Mouse (Mus musculus): ENCODE results near the gene Alkbh1.
"Not testable (repeated sequence)": the region's sequence is repeated elsewhere in the genome, so short reads cannot be mapped to it uniquely, and the experiment has no call there.

The Alkbh1 gene

DNA sequence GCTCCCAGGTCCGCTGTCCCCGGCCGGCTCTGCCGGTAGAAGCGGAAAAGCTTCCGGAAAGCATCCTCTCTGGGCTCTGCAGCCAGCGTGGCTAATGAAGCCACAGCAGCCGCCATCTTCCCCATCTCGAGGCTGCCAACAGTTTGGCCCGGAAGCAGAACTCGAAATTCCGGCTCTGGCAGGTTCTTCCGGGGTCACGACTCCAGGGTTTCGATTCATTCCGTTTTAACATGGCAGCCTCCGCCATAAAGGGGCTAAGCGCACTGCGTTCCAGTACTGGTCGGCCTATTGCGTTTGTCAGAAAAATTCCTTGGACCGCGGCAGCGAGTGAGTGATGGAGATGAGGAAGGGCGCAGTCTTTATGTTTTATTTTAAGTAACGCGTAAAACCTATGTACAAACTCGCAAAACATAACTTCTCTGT is at the start of gene Alkbh1, which contains the start of gene Slirp:
TSS of gene Alkbh1 (minus strand) at position 318 of the 423 bp plus-strand sequence.
TSS of gene Slirp (plus strand) at position 197 of the 423 bp plus-strand sequence.
- peak; percentile 91 to 95 for DNase-seq (ENCODE audit: low spot score in 2 of 2)

DNA sequence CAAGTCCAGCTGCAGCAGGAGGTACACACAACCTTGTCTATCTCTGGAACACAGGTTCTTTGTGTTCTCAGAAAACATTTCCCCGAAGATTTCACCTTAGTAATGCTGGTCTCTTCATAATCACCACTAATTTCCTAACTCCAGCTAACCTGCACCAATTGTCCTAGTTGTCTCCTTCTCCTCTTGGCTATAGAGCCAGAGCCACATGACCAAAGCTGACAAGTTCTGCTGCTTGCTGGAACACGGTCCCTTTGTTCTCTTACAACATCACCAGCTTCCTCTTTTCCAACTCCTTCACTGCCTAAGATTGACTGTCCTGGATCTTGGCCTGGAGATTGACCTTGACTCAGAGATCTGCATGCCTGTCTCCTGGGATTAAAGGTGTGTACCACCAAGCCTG is 44.9 kb upstream of the Alkbh1 start:
- DNase-seq (ENCODE audit: low spot score in 2 of 2), result not testable (repeated sequence)

DNA sequence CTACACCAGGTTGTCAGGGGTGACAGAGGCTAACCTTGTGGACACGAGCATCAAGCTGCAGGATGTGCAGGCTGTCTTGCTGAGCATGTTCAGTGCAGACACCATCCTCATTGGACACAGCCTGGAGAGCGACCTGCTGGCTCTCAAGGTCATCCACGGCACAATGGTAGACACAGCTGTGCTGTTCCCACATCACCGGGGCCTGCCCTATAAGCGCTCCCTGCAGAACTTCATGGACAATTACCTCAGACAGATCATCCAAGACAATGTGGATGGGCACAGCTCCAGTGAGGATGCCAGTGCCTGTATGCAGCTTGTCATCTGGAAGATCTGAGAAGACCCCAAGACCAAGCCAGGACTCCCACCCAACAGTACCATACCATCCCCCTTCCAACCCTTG is 38.7 kb upstream of the Alkbh1 start:
- DNase-seq (ENCODE audit: low spot score in 2 of 2), result not testable (repeated sequence)

DNA sequence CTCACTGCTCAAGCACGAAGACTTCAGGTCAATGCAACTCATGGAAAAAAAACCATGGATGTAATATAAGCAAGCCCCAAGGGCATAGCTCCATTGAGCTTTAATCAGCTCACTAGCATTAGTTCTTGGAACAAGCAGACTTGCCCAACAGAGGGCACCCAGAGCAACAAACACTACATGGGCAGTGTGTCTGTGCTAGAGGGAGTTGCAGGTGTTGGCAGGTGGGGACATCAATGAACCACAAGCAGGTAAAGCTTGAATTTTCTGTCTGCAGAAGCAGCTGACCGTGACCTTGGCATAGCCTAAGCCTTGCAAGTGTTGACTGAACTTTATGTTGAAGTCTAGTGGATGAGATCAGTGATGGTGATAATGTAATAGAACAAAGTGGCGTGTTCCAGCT is 30.9 kb upstream of the Alkbh1 start:
- no peak for DNase-seq (ENCODE audit: low spot score in 2 of 2)

- peak; percentile 93 to 97 for DNase-seq (ENCODE audit: low spot score in 2 of 2)
These were observed 28.4 kb upstream of the Alkbh1 start, which contains the start of gene Snw1 for GRCm38 (mm10) chr12:87471964-87472786. Snw1 (minus strand) TSS chr12:87472274.

DNA sequence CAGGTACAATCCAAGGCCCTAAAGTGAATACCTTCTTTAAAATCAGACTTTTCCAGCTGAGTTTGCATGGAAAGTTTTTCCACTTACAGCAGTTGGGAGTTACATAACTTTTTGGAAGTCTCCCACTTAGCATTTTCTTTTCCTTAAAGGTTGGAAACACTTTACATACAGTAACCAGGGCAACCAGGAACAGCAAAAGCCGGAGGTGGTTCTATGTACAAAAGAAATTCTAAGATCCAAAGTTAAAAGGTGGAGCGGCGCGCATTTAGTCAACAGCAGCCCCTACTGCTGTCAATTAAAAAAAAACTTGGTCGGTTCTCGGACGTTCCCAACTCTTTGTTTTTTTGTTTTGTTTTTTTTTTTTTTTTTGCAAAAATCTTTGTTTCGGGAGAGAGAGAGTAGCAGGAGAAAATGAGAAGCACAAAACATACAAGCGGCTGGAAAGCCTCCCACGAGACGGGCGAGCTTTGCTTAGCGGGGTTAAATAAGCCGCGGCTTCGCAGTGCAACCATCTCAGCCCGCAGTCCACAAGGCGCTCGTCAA is 27.7 kb upstream of the Alkbh1 start:
- peak in 1 of 2 experiments; percentile 46 for DNase-seq (ENCODE audit: low spot score in 2 of 2)

DNA sequence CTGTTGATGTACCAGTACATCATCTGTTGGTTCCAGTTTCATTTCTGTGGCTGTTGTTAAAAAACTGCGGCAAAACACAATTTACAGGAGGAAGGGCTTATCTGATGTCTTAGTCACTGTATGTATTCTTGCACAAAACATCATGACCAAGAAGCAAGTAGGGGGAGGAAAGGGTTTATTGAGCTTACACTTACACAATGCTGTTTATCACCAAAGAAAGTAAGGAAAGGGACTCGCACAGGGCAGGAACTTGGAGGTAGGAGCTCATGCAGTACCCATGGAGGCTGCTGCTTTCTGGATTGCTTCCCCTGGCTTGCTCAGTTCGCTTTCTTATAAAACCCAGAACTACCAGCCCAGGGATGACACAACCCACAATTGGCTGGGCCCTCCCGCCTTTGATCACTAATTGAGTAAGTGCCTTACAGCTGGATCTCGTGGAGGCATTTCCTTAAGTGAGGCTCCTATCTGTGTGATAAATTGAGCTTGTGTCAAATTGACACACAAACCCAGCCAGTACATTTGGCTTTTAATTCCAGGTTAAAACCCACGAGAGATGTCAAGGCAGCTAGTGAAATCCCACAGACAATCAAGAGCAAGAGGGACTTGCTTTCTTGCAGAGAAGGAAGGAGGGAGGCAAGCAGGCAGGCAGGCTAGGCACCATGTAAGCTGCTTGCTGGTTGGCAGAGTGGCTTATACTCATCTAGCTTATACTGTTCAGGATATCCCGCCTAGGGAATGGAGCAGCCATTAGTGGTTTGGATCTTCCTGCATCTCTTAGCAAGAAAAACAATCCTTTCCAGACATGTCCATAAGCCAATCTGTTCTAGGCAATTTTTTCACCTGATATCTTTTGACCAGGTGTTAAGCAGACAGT is 26.7 kb upstream of the Alkbh1 start:
- no peak for DNase-seq (ENCODE audit: low spot score in 2 of 2)

DNA sequence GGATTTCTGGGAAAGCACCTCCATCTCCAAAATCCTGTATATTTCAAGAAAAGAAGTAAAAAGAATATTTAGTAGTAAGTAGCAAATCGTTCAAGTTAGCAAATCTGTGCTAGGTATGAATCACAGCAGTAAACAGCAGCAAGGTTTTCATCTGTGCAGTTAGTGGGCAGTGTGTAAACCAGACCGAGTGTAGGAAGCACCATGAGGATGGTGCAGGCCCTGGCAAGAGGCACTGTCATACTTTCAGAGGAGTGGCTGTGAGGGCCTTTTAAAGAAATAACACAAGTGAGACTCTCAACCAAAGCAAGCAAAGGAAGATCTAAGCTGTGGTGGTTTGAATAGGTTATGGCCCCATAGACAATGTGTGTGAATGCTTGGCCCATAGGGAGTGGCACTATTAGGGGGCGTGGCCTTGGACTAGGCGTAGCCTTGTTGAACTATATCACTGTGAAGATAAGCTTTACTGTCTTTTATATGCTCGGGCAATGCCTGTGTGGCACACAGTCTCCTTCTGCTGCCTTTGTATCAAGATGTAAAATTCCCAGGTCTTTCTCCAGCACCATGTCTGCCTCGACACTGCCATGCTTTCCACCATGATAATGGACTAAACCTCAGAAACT is 21.0 kb upstream of the Alkbh1 start:
- DNase-seq (ENCODE audit: low spot score in 2 of 2), result no peak

DNA sequence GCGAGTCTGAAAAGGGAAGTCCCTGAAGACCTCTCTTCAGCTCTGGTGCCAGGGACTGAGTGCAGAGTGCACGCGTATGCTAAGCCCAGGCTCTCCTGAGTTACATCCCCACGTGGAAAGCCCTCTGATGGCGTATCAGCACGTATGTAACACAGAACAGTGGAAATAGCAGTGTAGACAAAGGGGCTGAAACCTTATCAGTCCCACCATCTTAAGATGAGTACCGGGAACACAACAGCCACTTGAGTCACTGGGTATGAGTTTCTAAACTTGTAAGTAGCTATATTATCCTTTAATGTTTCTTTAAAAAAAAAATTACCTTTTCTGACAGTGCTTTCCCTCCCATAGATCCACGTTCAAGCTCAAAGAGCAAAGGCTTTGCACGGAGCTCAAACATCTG is 5.6 kb upstream of the Alkbh1 start:
- no peak for DNase-seq (ENCODE audit: low spot score in 2 of 2)

DNA sequence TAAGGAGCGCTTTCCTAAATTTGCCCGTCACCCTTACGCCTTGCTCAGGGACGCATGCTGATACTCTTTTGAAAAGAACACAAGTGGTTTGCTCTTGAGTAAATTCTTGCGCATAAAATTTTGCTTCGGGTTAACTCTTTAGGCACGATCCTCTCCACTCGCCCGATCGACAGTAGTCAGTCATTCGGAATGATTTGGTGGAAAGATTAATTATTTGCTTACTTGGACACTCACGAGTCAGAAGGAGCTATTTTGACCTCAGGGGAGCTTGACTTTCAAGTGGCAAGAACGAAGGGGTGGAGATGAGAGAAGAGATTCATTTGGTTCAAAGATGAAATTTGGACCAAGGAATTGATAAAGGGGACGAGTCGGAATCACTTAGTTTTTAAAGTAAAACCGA is 394 bp upstream of the Alkbh1 start:
- DNase-seq (ENCODE audit: low spot score in 2 of 2), result no peak

DNA sequence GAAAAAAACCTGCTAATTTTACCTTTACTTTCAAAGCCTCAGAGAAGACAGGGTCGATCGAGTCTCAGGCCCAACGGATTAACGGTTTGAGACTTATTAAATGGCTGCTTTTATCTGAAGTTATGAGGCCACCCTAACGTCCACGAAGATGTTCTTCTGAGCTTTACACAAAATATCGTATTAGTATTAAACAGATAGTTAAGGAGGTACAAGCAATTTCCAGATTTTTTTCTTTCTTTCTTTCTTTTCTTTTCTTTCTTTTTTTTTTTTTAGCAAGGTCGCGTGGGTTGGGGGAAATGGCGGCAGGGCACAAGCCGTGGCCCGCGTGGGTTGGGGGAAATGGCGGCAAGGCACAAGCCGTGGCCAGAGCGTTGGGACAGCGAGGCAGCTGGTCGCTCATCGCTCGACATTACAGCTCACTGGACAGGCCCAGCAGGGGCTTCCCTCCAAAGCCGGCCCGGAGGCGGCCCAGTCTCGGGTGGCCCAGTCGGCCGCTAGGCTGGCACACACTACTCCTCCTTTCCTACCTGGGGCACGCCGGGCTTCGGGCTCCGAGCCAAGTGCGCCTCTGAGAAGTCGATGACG is 610 bp downstream of the Alkbh1 start:
- DNase-seq (ENCODE audit: low spot score in 2 of 2), result no peak

DNA sequence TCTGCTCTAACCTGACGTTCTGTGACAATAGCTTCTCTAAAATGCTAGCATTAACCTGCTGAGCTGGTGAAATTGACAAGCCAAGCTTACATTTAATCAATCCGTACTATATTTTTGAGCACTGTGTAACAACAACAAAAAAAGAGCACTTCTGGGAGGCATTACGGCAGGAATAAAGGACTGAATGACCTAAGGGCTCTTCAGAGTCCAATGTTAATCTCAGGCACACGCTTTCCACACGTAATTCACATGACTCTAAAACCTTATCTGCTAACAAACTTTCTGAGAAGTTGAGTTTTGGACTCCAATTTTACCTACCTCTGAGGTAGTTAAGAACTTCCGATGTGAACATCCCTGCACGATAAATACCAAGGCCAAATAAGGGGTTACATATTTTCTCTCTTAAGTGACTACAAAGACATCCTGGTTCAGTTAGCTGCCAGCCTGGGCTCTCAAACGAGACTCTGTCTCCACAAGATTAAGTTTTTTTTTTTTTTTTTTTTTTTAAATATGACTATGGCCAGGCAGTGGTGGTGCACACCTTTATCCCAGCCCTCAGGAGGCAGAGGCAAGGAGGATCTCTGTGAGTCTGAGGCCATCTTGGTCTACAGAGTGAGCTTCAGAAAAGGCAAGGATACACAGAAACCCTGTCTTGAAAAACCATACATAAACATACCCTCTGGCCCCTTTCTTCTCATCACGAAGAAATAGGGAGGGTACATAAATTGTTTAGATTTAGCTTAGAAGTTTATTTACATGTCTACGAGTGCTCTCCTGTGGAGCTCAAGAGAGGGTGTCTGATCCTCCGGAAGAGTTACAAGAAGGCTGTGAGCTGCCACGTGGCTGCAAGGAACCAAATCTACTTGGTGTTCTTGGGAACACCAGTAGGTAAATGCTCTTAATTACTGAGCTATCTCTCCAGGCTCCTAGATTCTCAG is 1.4 kb downstream of the Alkbh1 start:
- no peak for DNase-seq (ENCODE audit: low spot score in 2 of 2)

DNA sequence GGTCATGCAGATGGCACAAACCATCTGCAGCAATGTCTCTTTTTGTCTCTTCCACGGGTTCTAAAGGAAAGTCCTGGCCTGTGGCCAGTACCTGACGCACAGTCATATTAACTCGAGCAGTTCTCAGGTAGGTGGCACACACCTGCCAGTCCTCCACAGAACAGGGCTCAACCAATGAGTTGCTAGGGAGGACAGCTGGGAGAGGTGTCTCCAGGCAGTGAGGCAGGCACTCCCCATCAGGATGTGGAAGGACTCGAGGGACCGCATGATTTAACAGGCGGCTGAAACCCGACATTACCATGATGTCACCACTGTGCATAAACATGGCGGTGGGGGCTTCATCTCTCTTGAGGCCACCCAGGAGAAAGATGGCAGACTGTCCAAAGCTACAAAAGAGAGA is 14.9 kb downstream of the Alkbh1 start:
- no peak for DNase-seq (ENCODE audit: low spot score in 2 of 2)

DNA sequence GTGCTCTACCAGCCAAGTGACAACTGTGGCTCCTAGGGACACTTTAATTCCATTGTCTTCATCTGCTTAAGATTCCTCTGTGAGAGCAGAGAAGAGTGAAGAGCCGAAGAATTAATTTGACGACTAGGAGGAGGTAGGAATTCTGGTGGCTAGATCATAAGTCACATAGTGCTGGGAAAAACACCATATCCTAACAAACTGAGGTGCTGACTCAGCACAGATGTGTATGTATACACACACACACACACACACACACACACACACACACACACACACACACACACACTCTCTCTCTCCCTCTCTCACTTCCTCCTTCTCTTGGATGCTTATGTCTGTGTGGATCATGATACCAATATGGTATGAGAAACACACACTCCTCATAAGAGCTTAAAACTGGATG is 15.5 kb downstream of the Alkbh1 start:
- DNase-seq (ENCODE audit: low spot score in 2 of 2), result no peak

DNA sequence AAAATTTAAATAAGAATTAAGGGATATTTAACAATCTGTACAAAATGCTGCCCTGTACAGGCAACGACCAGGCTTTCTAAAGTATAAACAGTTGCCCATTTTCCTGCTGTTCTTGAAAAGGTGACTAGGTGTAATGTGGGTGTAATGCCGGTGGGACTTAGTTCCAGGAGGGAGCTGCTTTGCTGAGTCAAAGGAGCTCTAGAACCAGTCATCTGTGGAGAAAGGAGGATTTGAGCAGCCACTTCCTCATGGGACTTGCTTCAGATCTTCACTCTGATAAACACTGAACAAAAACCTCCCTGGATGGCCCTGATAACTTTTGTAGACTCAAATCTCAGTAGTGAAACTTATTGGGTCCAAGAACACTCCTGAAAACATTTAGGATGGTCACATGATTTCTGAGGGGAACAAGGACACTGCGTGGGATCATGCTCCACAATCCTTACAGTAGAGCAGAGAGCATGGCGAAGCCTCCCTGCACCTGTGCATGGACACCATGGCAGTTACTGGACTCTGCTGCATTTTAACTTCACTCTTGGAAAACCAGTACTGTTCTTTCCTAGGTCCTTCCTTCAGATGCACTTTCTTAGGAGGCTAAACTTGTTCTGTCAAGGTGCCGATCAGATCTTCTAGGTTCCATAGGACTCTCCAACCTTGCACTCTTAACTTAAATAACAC is 17.3 kb downstream of the Alkbh1 start:
- no peak for DNase-seq (ENCODE audit: low spot score in 2 of 2)

DNA sequence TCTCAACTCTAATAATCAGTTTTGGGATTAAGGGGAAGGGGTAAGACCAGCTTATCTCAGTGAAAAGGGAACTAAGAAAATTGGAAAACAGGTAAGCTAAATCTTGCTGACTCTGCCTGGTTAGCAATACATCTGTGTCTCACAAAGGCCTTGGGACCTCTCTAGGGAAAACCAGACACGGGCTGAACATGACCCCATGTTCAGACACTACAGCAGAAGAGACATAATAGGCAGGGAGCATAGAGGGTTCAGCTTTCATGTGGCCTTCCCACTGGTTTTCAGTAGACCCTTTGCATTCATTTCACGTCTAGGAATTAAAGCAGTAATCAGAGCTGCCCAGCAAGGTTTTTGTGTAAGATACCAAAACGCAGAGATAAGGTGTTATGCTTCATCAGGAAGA is 19.3 kb downstream of the Alkbh1 start:
- DNase-seq (ENCODE audit: low spot score in 2 of 2), result no peak

DNA sequence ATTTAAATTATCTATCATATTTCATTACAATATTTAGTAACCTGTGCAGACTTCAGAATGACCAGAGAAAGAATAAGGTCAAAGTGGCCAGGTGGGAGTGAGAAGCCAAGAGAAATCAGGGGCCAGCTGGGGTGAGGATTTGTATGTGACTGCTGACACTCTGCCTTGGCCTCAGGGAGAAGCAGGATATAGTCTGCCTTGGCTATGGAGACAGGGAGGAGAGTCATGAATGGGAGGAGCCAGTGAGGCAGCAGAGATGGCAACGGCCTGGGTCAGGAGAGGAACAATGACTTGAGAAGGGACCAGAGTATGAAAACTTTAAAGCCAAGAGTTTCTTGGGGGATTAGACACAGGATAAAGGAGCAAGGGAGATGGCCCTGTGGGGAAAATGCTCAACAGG is 20.1 kb downstream of the Alkbh1 start:
- DNase-seq (ENCODE audit: low spot score in 2 of 2), result no peak

DNA sequence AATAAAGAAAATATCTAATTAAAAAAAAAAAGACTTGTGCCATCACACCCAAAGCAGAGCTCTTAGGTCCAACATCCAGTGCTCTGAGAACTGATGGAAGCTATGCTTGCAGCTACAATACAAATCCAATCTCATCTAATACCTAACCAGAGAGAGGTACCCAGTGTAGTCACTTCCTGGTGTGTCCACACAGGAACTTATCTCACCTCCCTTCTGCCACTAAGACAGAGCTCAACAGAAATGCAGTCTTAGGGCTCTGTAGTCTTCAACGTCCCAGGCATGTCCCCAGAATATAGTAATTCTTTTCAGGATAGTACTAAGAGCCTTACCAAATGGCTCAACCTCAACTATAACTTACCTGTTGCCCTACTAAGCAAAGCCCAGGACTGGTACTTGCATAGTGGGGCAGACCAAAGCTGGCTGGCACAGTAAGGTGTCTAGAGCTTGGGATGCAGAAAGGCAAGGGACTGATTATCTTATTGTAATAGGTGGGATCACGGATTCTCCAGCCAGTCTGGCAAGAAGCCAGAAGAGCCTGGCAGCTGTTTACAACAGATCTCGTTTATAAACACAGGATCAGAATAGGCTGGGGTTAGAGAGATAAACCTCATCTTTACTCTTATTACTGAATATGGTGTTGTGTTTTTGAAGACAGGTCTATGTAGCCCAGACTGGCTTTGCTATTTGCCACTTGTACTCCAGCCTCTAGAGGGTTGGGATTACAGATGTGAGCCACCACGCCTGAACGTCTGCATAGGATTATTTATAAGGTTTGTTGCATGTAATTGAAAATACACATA is 21.9 kb downstream of the Alkbh1 start:
- DNase-seq (ENCODE audit: low spot score in 2 of 2), result no peak

GRCm38 (mm10) chr12:87419974-87420485 is 23.8 kb downstream of the Alkbh1 start:
- DNase-seq (ENCODE audit: low spot score in 2 of 2), result no peak
